Mouse (Mus musculus) spleen, adult 2 months (tissue): ENCODE data around the gene Disp3.

Experiments
- CTCF ChIP-seq: fragments of 200-500 bp; IDR thresholded peaks from 2 replicates; pipeline ENCODE4 v1.5.1; 2011; ENCODE audit warnings: mild to moderate bottlenecking, inconsistent platforms; ENCODE audit not compliant: insufficient read depth, insufficient read length, insufficient replicate concordance; ENCODE audit errors: extremely low read depth
- POLR2A ChIP-seq: fragments of 200-500 bp; IDR thresholded peaks from 2 replicates; pipeline ENCODE4 v1.6.1; 2011; ENCODE audit warnings: low read depth, low read length, inconsistent platforms

DNA sequence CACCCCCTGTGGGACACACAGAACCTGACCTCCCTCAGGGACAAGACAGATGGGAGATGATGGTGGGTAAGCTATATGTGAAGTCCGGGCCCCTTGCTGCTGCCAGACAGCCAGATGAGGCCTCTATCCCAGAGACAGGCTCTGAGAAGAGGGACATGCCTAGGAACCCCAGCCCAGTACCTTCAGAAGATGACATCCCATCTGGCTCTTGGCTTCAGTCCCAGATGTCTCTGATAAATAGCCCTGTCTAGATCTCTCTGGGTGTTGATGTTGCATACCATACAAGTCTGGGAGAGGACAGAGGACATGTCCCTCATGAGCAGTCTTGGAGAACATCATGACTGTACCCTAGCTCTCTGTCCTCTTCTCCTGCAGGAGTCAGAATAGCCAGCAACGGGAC lies 42.5 kb upstream of the Disp3 start:
- TF ChIP-seq CTCF: no peak
- no peak for TF ChIP-seq POLR2A
